Mouse (Mus musculus) cerebellum, adult 11 months (tissue): Measurements from ENCODE around the gene Serpinc1.
A peak's percentile ranks its signal among the peaks of the same experiment; 100 is the strongest.
"Not testable (repeated sequence)": the region's sequence is repeated elsewhere in the genome, so short reads cannot be mapped to it uniquely, and the experiment has no call there.

Experiments
- DNase-seq: peaks from one replicate; pipeline ENCODE4 v3.0.0; 2022

Gene Serpinc1

DNA sequence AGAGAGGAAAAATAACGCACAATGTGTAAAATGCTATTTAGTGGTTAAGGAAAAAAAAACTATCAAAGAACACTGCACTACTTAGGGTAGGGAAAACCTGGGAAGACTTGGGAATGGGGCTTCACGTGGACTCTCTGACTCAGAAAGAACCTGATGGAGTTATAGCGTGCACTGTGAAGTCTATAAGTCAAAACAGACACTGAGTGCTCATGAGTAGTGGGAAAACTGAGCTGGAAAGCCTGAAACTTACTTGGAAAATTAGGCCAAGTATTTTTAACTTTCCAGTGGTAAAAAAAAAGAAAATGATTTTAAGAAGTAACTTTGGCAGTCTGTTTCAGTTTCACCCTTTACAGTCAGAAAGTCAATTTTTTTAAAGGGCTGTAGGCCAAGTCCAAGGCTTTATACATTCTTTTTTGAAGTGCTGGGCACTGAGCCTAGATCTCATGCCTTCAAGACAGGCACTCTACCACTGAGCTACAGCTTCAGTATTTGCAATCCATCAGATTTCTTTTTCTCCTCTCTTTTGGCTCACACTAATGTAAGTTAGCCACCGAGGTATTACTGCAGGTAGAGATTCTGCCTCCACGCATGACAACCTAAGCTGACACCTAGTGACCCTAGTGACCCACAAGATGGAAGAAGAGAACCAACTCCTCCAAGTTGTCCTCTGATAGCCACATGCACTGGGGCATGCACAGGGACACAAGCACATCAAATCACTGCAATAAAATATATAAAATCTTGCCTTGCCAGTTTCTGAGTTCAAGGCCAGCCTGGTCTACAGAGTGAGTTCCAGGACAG is 47.2 kb downstream of the Serpinc1 start:
- no peak for DNase-seq

DNA sequence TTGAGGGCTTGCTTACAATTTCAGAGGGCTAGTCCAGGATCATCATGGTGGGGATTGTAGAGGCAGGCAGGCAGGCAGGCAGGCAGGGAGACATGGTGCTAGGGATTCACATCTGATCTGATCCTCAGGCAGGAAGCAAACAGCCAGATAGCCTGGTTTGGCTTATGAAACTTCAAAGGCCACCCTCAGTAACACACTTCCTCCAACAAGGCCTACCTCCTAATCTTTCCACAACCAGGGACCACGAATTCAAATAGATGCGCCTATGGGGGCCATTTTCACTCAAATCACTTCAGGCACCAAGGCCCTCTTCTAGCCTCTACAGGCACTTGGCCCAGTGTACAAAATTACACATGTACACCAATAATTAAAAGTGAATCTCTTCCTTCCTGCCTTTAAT is 48.8 kb downstream of the Serpinc1 start:
- DNase-seq = no peak

DNA sequence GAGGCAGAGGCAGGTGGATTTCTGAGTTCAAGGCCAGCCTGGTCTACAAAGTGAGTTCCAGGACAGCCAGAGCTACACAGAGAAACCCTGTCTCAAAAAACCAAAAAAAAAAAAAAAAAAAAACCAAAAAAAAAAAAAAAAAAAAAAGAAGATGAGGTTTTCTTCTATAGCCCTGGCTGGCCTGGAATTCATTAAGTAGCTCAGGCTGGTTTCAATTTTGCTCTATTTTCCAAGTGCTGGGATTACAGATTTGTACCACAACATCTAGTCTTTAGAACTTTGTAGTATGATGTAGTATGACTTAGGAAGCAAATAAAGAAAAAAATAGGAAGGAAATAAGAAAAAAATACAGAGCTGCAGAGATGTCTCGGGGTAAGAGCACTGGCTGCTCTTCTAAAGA is 50.0 kb downstream of the Serpinc1 start:
- DNase-seq = not testable (repeated sequence)

DNA sequence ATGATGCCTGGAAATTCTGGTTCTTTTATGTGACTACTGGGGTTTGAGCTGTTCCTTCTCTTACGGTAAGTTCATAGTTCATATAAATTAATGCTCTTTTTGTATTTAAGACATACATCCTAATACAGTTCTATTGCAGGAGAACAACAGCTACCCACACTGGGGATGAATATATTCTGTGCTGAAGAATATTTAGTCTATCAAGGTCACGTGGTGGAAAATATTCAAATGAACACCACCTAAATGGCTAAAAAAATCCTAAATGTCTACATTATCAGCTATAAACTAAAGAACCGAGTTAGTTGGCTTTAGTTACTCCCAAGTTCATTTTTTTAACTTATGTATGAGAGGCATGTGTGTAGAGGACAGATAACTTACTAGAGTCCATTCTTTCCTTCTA is 51.7 kb downstream of the Serpinc1 start:
- DNase-seq = no peak

DNA sequence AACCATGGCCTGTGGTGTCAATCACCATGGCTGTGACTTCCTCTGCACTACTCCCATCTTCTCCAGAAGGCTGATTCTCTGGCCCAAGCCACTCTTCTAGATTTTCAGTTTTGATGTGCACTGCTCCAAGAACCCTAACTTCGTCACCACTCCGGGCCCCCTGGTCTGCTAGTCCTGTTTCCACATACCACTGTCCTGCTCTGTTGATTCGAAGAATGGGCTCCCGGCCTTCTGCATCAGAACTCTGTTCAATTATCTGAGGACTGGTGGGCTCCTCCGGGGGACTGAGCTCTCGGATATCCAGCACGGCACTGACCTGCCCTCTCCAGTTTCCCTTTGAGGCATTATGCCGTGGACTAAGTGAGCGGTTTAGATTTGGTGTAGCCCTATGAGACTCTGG is 53.5 kb downstream of the Serpinc1 start:
- no peak for DNase-seq

DNA sequence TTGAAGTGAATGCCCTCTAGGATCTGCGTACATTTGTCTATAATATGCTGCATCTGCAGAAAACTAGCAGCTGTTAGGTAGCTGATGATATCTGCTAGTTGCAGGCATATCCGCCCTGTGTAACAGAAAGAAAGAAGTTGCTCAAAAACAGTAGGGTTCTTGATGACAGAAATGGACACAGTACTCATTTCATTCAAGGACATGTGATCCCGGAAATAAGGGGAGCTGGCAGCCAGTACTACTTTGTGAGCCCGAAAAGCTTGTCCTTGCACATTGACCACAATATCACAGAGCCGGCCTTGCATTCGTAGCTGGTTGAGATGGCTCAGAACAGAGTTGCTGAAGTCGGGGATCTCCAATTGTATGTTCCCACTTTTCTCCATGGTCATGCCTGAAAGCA is 54.0 kb downstream of the Serpinc1 start:
- no peak for DNase-seq

DNA sequence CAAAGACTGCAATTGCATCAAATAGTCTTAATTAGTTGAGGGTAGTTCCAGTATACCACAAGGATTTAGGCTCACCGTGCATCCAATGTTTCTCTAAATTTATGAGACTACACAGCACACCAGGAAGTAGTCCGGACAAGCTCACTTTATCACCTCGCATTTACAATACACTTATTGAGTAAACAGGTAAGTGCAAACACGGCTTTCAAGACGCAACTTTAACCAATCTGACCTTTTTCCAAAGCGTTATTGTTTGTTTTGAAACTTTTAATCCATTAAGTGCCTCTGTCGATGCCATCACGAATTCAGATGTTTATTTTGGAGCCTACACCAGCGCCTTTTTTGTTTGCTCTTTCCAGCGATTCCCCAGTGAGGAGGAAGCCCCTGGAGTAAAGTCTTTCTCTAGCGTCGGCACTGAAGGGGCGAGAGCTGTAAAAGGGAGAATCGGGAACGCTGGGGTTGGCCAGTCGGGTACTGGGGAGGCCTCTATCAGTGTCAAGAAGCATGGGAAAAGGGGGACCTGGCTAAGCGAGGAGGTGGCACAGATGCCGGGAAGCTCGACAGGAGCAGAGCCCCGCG is 55.6 kb downstream of the Serpinc1 start:
- no peak for DNase-seq

DNA sequence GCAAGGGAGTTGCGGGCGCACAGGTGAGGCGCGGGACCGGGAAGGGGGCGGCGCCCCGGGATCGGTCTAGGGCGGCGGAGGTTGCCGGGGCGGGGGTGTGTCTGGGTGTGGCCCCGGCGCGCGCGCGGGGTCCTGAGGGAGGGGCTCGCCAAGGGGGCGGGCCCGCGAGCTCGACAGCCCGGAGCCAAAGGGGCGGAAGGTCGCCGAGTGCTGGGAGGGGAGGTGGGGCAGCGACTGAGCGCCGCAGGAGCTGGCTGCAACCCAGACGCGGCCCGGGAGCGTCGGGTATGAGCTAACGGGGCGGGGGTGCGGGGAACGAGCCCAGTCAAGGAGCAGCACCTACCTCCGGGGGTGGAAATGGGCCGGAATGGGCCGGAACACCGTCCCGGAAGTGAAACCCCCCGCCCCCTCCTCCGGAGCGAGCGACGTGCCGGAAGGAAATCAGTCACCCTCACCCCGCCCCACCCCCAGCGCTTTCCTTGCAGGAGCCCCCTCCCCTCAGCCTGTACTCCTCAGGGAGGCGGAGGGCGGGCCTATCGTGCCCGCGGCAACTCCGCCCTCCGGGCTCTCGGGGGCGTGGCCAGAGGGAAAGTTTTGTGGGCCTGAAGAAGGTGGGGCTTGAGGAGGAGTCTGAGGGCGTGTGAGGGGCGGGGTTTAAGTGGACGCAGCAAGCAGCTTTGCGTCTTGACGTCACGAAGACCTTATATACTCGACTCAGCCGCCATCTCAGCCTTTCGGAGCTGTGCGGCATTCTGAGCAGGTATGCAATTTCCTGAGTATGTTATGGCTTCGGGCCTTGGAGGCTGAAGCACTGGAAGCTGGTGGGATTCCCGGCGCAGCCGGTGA is 56.3 kb downstream of the Serpinc1 start, which contains the start of gene Zbtb37:
Gene Zbtb37 (minus strand): TSS at position 415 of the 846 bp plus-strand sequence.
- peak; percentile 97 for DNase-seq

DNA sequence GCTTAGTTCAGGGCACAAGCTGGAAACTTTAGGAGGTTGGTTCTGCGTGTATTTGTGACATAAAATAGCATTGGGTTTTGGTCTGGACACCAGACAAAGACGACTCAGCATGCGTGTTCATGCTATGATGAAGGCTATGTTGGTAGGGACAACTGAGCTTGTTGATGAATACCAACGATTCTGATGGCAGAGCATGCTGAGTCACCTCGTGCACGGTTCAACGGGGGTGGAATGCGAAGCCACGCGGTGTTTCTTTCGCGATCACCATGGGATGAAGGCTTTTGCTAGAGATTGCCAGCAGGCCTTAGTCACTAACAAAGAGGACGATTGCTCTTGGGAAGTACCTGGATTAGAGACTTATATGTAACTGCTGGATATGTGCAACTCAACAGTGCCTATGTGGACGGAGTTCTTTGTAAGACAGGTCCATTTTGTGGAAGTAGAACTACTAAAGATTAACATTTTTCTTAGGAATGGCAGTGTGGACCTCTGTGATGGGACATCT is 56.9 kb downstream of the Serpinc1 start:
- DNase-seq = no peak

DNA sequence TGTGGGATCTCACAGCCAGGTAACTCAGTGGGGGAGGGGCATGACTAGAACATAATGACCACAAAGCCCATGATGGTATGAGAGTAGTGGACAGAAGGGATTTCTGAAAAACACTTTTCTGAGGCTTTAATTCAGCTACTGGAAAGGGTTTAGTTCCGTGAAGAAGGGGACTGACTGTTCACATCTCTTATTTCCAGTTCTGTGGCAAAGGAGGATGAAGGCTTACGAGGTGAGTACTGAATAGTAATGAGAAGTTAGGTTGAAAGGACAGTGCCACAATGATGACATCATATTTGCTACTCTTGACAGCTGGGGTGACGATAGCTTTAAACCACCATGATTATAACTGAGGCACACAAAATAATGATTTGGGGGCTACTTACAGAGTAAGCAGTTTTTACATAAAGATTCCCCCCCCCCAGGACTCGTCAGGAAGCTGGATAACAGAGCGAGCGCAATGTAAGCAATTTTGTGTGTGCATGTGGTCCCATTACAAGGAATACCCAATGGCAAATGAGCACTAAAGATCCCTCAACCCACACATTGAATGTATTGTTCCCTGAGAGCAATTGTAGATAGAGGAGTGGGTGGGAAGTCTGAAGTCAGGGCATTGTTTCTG is 57.5 kb downstream of the Serpinc1 start:
- DNase-seq = peak; percentile 27

DNA sequence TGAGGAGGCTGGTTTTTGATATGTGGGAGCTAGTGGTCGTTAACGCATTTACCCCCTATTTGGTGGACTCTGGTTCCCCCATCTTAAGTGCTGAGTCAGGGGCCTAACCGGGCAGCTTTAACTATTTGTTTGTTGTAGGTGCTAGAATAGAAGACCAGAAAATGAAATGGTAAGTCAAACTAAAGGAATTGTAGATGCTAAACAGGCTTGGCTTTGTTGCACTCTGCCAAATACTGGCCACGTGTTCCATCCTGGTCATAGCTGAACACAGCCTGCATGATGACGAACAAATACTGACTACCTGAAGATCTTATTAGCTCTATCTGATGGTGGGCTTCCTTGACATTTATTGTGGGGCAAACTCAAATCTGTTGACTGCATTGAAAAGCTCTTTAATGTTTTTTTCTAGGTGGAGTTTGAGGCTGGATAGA is 58.0 kb downstream of the Serpinc1 start:
- no peak for DNase-seq

DNA sequence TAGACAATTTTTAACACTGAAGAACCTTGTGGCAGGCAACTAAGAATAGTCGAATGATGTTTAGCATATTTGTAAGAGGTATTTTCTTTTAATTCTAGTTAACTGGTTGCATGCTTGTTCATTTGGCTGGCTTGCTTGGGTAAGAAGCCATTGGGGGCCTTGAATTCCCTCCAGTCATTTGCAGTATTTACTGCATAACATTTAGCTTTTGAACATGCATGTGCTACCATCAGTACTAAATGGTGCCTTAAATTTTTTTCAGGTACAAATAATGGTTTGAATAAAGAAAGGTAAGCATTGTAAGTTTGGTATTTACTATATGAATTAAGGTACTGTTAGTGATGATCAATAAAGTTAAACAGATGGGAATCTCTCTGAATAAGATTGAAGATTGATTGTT is 58.6 kb downstream of the Serpinc1 start:
- no peak for DNase-seq

DNA sequence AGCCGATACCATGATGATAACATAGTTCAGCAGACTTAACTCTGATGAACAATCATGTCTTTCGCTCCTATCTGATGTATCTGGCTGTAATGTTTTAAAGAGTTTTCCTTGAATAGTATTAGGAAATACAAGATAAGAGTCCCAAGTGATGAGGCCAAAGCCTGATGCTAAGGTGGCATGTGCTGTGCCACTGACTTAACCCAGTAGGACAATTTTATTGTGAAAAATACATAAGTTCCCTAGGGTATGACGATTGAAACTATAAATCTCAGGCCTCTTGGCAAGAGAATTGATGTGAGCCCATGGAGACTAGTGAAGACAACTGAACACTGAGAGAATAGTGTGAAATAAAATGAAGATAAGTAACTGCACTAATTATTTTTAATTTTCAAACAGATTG is 59.2 kb downstream of the Serpinc1 start:
- no peak for DNase-seq

DNA sequence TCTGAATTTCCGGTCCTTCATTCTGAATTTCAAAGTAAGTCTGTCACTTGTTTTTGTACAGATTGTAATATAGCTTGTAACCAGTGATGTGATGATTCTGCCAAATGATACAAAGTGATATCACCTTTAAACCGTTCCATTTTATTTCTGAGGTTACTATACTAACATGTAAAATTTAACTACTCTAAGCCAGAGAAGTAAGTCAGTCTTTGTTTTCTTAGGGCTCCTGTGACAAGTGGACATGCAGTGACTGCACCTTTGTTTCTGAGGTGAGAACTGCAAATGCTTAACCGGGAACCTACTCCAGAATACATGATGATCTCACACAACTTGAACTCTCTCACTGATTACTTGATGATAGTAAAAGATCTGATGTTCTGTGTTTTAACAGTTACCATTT is 59.6 kb downstream of the Serpinc1 start:
- DNase-seq = no peak

DNA sequence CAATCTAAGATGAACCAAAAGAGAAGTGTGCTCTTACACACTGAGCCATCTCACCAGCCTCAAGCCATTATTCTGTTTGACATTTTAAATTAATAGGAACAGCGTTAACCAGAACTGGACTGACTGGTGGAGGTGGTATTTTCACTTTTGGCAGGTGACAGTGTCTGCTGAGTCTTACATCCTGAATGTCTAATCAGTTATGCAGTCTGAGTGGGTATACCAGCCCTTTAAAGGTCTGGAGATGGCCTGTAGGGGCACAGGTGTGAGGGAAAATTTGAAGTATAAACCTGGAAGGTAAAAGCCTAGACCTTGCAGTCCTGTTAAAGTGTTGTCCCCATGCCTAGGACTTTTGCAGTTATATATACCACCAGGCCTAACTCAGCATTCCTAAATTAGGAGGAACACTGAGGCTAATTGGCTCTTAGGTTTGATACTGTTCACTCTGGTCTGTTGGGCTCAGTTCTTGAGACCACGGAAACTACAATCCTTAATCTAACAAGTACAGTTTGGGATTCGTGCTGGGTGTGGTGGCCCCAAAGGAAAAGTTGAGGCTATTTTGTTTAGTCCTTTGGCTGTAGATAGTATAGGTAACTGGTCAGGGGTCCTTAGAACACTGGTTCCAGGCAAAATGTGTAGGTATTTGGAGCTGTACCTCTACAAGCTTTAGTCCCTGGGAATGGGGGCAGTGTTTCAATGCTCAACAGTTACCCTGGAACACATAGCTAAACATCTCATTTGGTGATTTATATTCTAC is 60.8 kb downstream of the Serpinc1 start:
- no peak for DNase-seq

DNA sequence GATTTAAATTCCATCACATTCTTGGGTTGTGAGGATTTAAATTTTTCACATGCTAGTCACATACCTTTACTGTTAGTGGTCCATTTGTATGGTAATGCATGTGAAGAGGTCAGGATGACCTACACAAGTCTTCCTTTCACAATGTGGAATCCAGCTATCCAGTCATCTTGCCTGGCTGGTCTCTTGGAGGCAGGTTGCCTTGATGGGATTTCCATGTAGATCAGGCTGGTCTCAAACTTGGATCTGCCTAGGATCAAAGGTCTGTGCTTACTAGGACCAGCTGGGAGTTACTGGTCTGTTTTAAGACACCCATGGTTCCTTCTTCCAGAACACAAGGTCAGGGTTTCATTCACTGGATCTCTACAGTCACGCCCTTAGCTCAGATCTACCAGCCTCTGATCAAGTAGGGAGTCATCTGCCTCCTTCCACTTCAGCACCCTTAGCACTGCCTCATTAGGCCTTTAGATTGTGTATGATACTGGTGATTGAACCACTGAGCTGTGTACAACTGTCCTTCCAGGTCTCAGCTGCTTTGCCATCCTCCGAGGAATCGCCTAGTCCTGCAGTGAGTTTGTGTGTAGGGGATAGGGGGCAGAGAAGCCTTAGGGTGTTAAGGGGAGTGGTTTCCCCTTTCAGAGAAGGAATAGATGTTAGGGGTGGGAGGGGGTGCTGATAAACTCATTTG is 61.5 kb downstream of the Serpinc1 start:
- DNase-seq = no peak

DNA sequence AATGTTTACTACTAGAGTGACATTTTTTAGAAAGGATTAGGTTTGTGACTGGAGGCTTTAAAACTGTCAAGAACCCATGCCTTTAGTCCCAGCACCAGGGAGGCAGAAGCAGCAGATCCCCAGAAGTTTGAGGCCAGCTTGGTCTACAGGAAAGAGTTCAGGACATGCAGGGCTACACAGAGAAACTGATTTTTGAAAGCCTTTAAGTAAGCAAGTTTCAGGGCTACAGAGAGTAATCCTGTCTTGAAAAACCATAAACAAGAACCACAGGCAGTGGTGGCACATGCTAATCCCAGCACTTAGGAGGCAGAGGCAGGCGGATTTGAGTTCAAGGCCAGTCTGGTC is 62.0 kb downstream of the Serpinc1 start:
- no peak for DNase-seq

DNA sequence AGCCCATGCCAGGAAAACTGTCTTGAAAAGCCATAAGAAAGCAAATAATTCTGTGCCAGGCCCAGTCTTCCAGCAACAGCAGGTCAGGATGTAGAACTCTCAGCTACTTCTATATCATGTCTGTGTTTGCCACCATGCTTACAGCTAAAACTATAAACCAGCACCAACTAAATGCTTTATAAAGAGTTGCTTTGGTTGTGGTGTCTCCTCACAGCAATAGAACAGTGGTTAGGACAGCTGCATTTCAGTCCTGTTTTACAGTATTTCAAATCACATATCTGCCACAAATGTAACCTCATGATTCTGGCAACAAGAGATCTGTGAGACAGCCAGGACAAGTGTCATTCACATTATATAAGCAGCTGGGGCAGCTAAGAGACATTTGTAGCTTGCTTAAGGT is 62.5 kb downstream of the Serpinc1 start:
- DNase-seq = no peak

DNA sequence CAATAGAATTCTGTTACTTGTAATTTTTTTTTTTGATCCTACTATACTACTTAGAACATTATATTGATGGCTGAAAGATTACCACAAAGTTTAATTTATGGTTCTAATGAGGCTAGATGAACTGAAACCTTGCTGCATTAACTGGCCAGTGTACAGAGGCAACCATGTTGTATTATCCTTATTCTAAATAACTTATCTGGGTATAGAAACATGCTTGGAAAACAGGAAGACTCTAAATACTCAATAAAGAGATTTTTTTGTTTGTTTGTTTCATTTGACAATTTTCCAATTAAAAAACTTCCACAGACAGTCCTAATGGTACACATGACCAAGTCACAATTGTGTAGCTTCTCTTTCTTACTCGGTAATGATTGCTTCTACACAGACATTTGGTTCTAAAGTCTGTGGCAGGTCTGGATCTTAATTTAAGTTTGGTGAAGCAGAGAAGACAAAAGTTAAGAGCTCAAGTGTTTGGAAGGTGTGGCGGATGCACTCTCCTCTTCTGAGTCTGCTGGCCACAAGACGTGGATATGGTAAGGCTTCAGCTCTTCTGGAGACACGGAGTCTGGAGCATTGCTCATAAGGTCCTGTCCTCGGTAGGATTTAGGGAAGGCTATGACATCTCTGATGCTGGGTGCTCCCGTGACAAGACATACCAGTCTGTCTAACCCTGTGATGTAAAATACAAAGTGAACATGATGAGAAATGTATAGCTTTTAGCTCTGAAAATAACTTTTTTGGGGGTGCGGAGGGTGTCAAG is 63.1 kb downstream of the Serpinc1 start:
- DNase-seq = no peak

DNA sequence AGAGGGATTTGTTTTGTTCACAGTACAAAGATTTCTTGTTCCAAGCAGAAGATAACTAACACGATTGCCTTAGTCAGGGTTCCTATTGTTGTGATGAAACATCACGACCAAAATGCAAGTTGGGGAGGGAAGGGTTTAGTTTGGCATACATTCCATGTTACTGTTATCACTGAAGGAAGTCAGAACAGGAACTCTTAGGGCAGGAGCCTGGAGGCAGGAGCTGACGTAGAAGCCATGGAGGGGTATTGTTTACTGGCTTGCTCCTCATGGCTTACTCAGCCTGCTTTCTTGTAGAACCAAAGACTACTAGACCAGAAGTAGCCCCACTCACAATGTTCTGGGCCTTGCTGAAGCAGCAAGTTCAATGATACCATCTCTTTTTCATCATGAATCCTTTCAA is 68.6 kb downstream of the Serpinc1 start:
- DNase-seq = no peak
